Mouse (Mus musculus): ENCODE results near the gene Mapkapk2.

DNA sequence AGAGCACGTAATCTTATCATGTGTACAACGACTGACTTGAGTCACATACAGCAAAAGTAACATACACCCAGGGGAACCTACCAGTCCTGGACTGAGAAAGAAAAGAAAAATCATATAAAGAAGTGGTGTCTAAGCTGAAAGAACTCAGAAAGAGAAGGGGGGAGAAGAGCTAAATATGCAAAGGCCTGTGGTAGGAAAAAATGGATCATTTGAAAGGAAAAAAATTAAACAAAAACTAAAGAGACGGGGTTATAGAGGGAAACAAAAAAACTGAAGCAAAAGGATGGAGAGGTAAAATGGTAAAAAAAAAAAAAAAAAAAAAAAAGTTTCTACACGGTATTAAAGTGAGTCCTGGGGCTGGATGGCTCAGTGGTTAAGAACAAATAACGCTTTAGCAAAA is 83.7 kb downstream of the Mapkapk2 start:
- TF ChIP-seq CTCF (IDR thresholded peaks at IDR 0.05; ENCODE audit: low read depth) = no peak
- TF ChIP-seq EP300 (optimal IDR thresholded peaks at IDR 0.05) = no peak
